Mouse (Mus musculus): Measurements from ENCODE around the gene Rab28. TPM values are rescaled to one million over a fixed set of nuclear protein-coding genes. Genes with fewer than 3 reads are reported as not detected.

The Rab28 gene
- polyA plus RNA-seq (2012; rRNA removed) = 20.6 and 42.9 TPM in 2 replicates

DNA sequence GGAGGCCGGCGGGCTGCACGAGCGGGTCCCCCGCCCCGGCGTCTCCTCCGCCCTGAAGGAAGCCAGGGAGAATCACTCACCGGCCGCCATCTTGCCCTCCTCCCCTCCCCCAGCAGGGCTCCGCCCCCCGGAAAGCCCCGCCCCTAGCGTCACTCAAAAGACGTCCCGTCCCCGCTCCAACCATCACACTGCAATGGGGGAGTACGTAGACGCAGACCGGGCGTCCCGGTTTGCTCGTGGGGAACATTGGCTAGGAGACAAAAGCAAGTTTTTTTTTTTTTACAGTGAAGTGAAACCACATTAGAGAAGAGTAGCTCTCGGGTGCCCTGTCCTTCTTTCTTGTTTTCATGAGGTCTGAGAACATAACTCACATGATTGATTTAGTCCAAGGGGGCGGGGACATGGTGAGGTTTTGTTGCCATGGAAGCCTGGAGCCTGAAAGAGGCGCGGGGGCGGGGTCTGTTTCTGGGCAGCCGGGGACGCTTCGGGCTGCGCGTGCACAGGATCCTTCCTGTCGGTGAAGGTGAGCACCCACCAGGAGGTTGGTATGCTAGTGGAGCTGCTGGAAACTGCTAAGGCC is at the start of gene Rab28:
Gene Rab28, minus strand, starts transcription at position 107 of the 580 bp plus-strand sequence.

Other genes starting within 250 kb of the Rab28 start
- not detected in 2 replicates for gene Nkx3-2, start 56.3 kb upstream of the Rab28 start, polyA plus RNA-seq (2012; rRNA removed)
- gene Bod1l, start 136.2 kb upstream of the Rab28 start, polyA plus RNA-seq (2012; rRNA removed) = 9.5 and 10.6 TPM in 2 replicates